23 mouse cellular contexts compared by ENCODE assay signal in genomic region chr3:120810527-120810926, GRCm38 (mm10).
DNase-seq lines count a peak whose midpoint lies in the region; ATAC-seq lines count a peak whose summit lies in the region.
"Had no signal": no experiment of that assay in that cellular context is flagged by ENCODE, and none has a peak within 500 bp of the region (broad histone marks: within the 10 kb centered on the region; RNA-seq: fewer than 3 reads in every experiment).

No protein-coding gene starts in this region.

- H3K27ac ChIP-seq in forebrain, embryonic 14.5 days (ENCODE audit: low read depth, low read length), result no peak overlapping the region
- no peak overlapping the region for H3K27ac ChIP-seq in forebrain, embryonic 16.5 days (ENCODE audit: low read length)
- peak overlapping the region; percentile 14; the same call in 1 of the 2 replicates for H3K27ac ChIP-seq in hindbrain, embryonic 12.5 days
- H3K27ac ChIP-seq in hindbrain, embryonic 16.5 days (ENCODE audit: low read depth, low read length), result no peak overlapping the region
- H3K27ac ChIP-seq in midbrain, embryonic 14.5 days (replicated peaks; ENCODE audit: low read depth, low read length), result no peak overlapping the region
- no peak overlapping the region for H3K27ac ChIP-seq in midbrain, embryonic 15.5 days
- H3K27ac ChIP-seq in hindbrain, embryonic 15.5 days (replicated peaks), result no peak overlapping the region
- H3K27ac ChIP-seq: embryonic facial prominence, embryonic 15.5 days; forebrain, embryonic 15.5 days; heart, embryonic 10.5 days; heart, embryonic 15.5 days; intestine, embryonic 15.5 days had no signal

- H3K4me2 ChIP-seq in forebrain, embryonic 14.5 days (ENCODE audit: low read length), result no peak overlapping the region
- no peak overlapping the region for H3K4me2 ChIP-seq in forebrain, embryonic 16.5 days (ENCODE audit: low read length)
- H3K4me2 ChIP-seq in hindbrain, embryonic 12.5 days (replicated peaks), result no peak overlapping the region
- no peak overlapping the region for H3K4me2 ChIP-seq in hindbrain, embryonic 16.5 days (ENCODE audit: low read length)
- no peak overlapping the region for H3K4me2 ChIP-seq in midbrain, embryonic 14.5 days (ENCODE audit: low read length)
- H3K4me2 ChIP-seq in midbrain, embryonic 15.5 days, result no peak overlapping the region
- H3K4me2 ChIP-seq in hindbrain, embryonic 15.5 days, result no peak overlapping the region
- H3K4me2 ChIP-seq: embryonic facial prominence, embryonic 15.5 days; forebrain, embryonic 15.5 days; heart, embryonic 15.5 days; intestine, embryonic 15.5 days had no signal

- no peaks in the 10 kb centered on the region for H3K27me3 ChIP-seq in forebrain, embryonic 14.5 days (replicated peaks; ENCODE audit: control insufficient read depth, insufficient read depth, low read length)
- H3K27me3 ChIP-seq in forebrain, embryonic 16.5 days (replicated peaks; ENCODE audit: control insufficient read depth, insufficient read depth, low read length), result no peaks in the 10 kb centered on the region
- H3K27me3 ChIP-seq in hindbrain, embryonic 12.5 days, result no peaks in the 10 kb centered on the region
- H3K27me3 ChIP-seq in hindbrain, embryonic 16.5 days (replicated peaks; ENCODE audit: control insufficient read depth, insufficient read depth, low read length), result no peaks in the 10 kb centered on the region
- no peaks in the 10 kb centered on the region for H3K27me3 ChIP-seq in midbrain, embryonic 14.5 days (ENCODE audit: control insufficient read depth, insufficient read depth, low read length)
- H3K27me3 ChIP-seq in midbrain, embryonic 15.5 days (replicated peaks), result no peaks in the 10 kb centered on the region
- no peaks in the 10 kb centered on the region for H3K27me3 ChIP-seq in hindbrain, embryonic 15.5 days
- H3K27me3 ChIP-seq: CH12.LX; embryonic facial prominence, embryonic 15.5 days; forebrain, embryonic 15.5 days; heart, embryonic 15.5 days; intestine, embryonic 15.5 days; Patski had no signal

- 0 out of 2 replicates have a peak, but pooled peaks cover 7% of the 10 kb centered on the region for H3K4me1 ChIP-seq in forebrain, embryonic 14.5 days (ENCODE audit: control insufficient read depth, insufficient read depth, low read length)
- H3K4me1 ChIP-seq in forebrain, embryonic 16.5 days (replicated peaks; ENCODE audit: control insufficient read depth, insufficient read depth, low read length), result 0 out of 2 replicates have a peak, but pooled peaks cover 2% of the 10 kb centered on the region
- H3K4me1 ChIP-seq in hindbrain, embryonic 12.5 days, result peaks cover 3% of the 10 kb centered on the region; the same call in 1 of the 2 replicates
- no peaks in the 10 kb centered on the region for H3K4me1 ChIP-seq in hindbrain, embryonic 16.5 days (ENCODE audit: control insufficient read depth, insufficient read depth, low read depth, low read length)
- H3K4me1 ChIP-seq in midbrain, embryonic 14.5 days (ENCODE audit: control insufficient read depth, insufficient read depth, low read length), result no peaks in the 10 kb centered on the region
- no peaks in the 10 kb centered on the region for H3K4me1 ChIP-seq in midbrain, embryonic 15.5 days
- H3K4me1 ChIP-seq in hindbrain, embryonic 15.5 days (replicated peaks), result no peaks in the 10 kb centered on the region
- H3K4me1 ChIP-seq: embryonic facial prominence, embryonic 15.5 days; forebrain, embryonic 15.5 days; heart, embryonic 10.5 days; heart, embryonic 15.5 days; intestine, embryonic 15.5 days had no signal

- peak; percentile 20; the same call in 1 of the 2 replicates for ATAC-seq in forebrain, embryonic 14.5 days
- no peak for ATAC-seq in forebrain, embryonic 16.5 days
- ATAC-seq in hindbrain, embryonic 12.5 days (ENCODE audit: low FRiP score), result no peak
- no peak for ATAC-seq in hindbrain, embryonic 16.5 days
- peak; percentile 34; the same call in 1 of the 2 replicates for ATAC-seq in midbrain, embryonic 14.5 days (ENCODE audit: low FRiP score, low TSS enrichment)
- no peak for ATAC-seq in midbrain, embryonic 15.5 days (replicated peaks)
- ATAC-seq in hindbrain, embryonic 15.5 days (ENCODE audit: low FRiP score, low read depth), result 0 out of 2 replicates have a peak, but pooled peaks have one; percentile 27
- ATAC-seq: forebrain, embryonic 15.5 days; intestine, embryonic 15.5 days; Patski had no signal

- no peaks in the 10 kb centered on the region for H3K9me3 ChIP-seq in forebrain, embryonic 14.5 days (replicated peaks; ENCODE audit: control insufficient read depth, low read length)
- H3K9me3 ChIP-seq in forebrain, embryonic 16.5 days (ENCODE audit: control insufficient read depth, low read length), result no peaks in the 10 kb centered on the region
- no peaks in the 10 kb centered on the region for H3K9me3 ChIP-seq in hindbrain, embryonic 12.5 days (replicated peaks)
- no peaks in the 10 kb centered on the region for H3K9me3 ChIP-seq in hindbrain, embryonic 16.5 days (ENCODE audit: control insufficient read depth, low read length)
- no peaks in the 10 kb centered on the region for H3K9me3 ChIP-seq in midbrain, embryonic 14.5 days (ENCODE audit: control insufficient read depth, low read length)
- no peaks in the 10 kb centered on the region for H3K9me3 ChIP-seq in midbrain, embryonic 15.5 days
- H3K9me3 ChIP-seq in hindbrain, embryonic 15.5 days, result no peaks in the 10 kb centered on the region
- H3K9me3 ChIP-seq: embryonic facial prominence, embryonic 15.5 days; forebrain, embryonic 15.5 days; heart, embryonic 10.5 days; heart, embryonic 15.5 days; intestine, embryonic 15.5 days had no signal

- H3K9ac ChIP-seq in forebrain, embryonic 14.5 days (ENCODE audit: low read length), result no peak overlapping the region
- H3K9ac ChIP-seq in forebrain, embryonic 16.5 days (replicated peaks; ENCODE audit: low read depth, low read length), result no peak overlapping the region
- no peak overlapping the region for H3K9ac ChIP-seq in hindbrain, embryonic 12.5 days
- no peak overlapping the region for H3K9ac ChIP-seq in hindbrain, embryonic 16.5 days (ENCODE audit: low read depth, low read length)
- H3K9ac ChIP-seq in midbrain, embryonic 14.5 days (replicated peaks; ENCODE audit: low read length), result no peak overlapping the region
- H3K9ac ChIP-seq in midbrain, embryonic 15.5 days, result no peak overlapping the region
- H3K9ac ChIP-seq in hindbrain, embryonic 15.5 days, result no peak overlapping the region
- H3K9ac ChIP-seq: embryonic facial prominence, embryonic 15.5 days; forebrain, embryonic 15.5 days; heart, embryonic 15.5 days; intestine, embryonic 15.5 days had no signal

- no peak overlapping the region for H3K4me3 ChIP-seq in forebrain, embryonic 14.5 days (ENCODE audit: low read depth, low read length)
- no peak overlapping the region for H3K4me3 ChIP-seq in forebrain, embryonic 16.5 days (replicated peaks; ENCODE audit: low read length)
- H3K4me3 ChIP-seq in hindbrain, embryonic 12.5 days, result no peak overlapping the region
- no peak overlapping the region for H3K4me3 ChIP-seq in hindbrain, embryonic 16.5 days (ENCODE audit: low read length)
- no peak overlapping the region for H3K4me3 ChIP-seq in midbrain, embryonic 14.5 days (replicated peaks; ENCODE audit: low read depth, low read length)
- no peak overlapping the region for H3K4me3 ChIP-seq in midbrain, embryonic 15.5 days
- no peak overlapping the region for H3K4me3 ChIP-seq in hindbrain, embryonic 15.5 days
- H3K4me3 ChIP-seq: embryonic facial prominence, embryonic 15.5 days; erythroblast, embryonic 14.5 days; forebrain, embryonic 15.5 days; heart, embryonic 10.5 days; heart, embryonic 15.5 days; intestine, embryonic 15.5 days had no signal

- WGBS in forebrain, embryonic 14.5 days, result 46% methylated on average over 5 of the region's 5 CpGs
- WGBS in forebrain, embryonic 16.5 days, result 46% methylated on average over 5 of the region's 5 CpGs
- WGBS in hindbrain, embryonic 12.5 days, result 72% methylated on average over 5 of the region's 5 CpGs
- WGBS in hindbrain, embryonic 16.5 days, result 57% methylated on average over 5 of the region's 5 CpGs
- 50% methylated on average over 5 of the region's 5 CpGs for WGBS in midbrain, embryonic 14.5 days
- WGBS in midbrain, embryonic 15.5 days, result 51% methylated on average over 5 of the region's 5 CpGs
- 54% methylated on average over 5 of the region's 5 CpGs for whole genome bisulfite sequencing in hindbrain, embryonic 15.5 days

- no peaks in the 10 kb centered on the region for H3K36me3 ChIP-seq in forebrain, embryonic 14.5 days (ENCODE audit: control insufficient read depth, insufficient read depth, low read length)
- H3K36me3 ChIP-seq in forebrain, embryonic 16.5 days (ENCODE audit: control insufficient read depth, insufficient read depth), result no peaks in the 10 kb centered on the region
- no peaks in the 10 kb centered on the region for H3K36me3 ChIP-seq in hindbrain, embryonic 12.5 days
- H3K36me3 ChIP-seq in hindbrain, embryonic 16.5 days (ENCODE audit: control insufficient read depth, insufficient read depth, low read length), result no peaks in the 10 kb centered on the region
- H3K36me3 ChIP-seq in midbrain, embryonic 14.5 days (ENCODE audit: control insufficient read depth, insufficient read depth, low read length), result no peaks in the 10 kb centered on the region
- H3K36me3 ChIP-seq in midbrain, embryonic 15.5 days (replicated peaks), result no peaks in the 10 kb centered on the region
- no peaks in the 10 kb centered on the region for H3K36me3 ChIP-seq in hindbrain, embryonic 15.5 days
- H3K36me3 ChIP-seq: embryonic facial prominence, embryonic 15.5 days; forebrain, embryonic 15.5 days; heart, embryonic 10.5 days; heart, embryonic 15.5 days; intestine, embryonic 15.5 days had no signal

- no peak for DNase-seq in forebrain, embryonic 14.5 days (ENCODE audit: low spot score)
- peak; percentile 41 for DNase-seq in midbrain, embryonic 14.5 days
- DNase-seq: adrenal gland, adult 2 months; adrenal gland, postnatal 25 days; cerebellum, adult 2 months; cerebellum, postnatal 10 days; gastrocnemius, postnatal 10 days; heart, adult 18-20 months; heart, postnatal 14 days; kidney, adult 18-20 months had no signal

Comparison
In these comparisons a context has a peak if more than half of its experiments do, and no peak if none do; other contexts are left out.
1. ATAC-seq: peak in forebrain, embryonic 14.5 days (single experiment), midbrain, embryonic 14.5 days (single experiment) and hindbrain, embryonic 15.5 days (single experiment); none in forebrain, embryonic 16.5 days (single experiment), hindbrain, embryonic 12.5 days (single experiment), hindbrain, embryonic 16.5 days (single experiment) and midbrain, embryonic 15.5 days (single experiment).